Comparison of ENCODE assay signal across 23 mouse cellular contexts in genomic region chr2:104740248-104740949, GRCm38 (mm10). TPM values are rescaled to one million over a fixed set of nuclear protein-coding genes. Genes with fewer than 3 reads are reported as not detected.
DNase-seq lines count a peak whose midpoint lies in the region; ATAC-seq and TF ChIP-seq lines count a peak whose summit lies in the region.
"Had no signal": no experiment of that assay in that cellular context is flagged by ENCODE, and none has a peak within 500 bp of the region (broad histone marks: within the 10 kb centered on the region; RNA-seq: fewer than 3 reads in every experiment).

No protein-coding gene starts in this region.

- no peaks in the 10 kb centered on the region for H3K27me3 ChIP-seq in forebrain, embryonic 14.5 days (replicated peaks; ENCODE audit: control insufficient read depth, insufficient read depth, low read length)
- H3K27me3 ChIP-seq in forebrain, embryonic 11.5 days (ENCODE audit: control insufficient read depth, insufficient read depth, low read length), result peaks cover 10% of the 10 kb centered on the region
- H3K27me3 ChIP-seq in kidney, postnatal 0 days (ENCODE audit: insufficient read depth, low read length), result no peaks in the 10 kb centered on the region
- no peaks in the 10 kb centered on the region for H3K27me3 ChIP-seq in intestine, embryonic 14.5 days (replicated peaks; ENCODE audit: control insufficient read depth, insufficient read depth, low read length)
- H3K27me3 ChIP-seq: Patski had no signal

- 43% methylated on average over 7 of the region's 7 CpGs for WGBS in forebrain, embryonic 14.5 days
- 60% methylated on average over 7 of the region's 7 CpGs for WGBS in forebrain, embryonic 11.5 days
- 38% methylated on average over 7 of the region's 7 CpGs for WGBS in kidney, postnatal 0 days
- WGBS in intestine, embryonic 14.5 days, result 44% methylated on average over 7 of the region's 7 CpGs

- H3K9ac ChIP-seq in forebrain, embryonic 14.5 days (ENCODE audit: low read length), result no peak overlapping the region
- no peak overlapping the region for H3K9ac ChIP-seq in forebrain, embryonic 11.5 days (ENCODE audit: low read length)
- 0 out of 2 replicates have a peak overlapping the region, but pooled peaks have one; percentile 31 for H3K9ac ChIP-seq in kidney, postnatal 0 days (ENCODE audit: low read depth, low read length)
- H3K9ac ChIP-seq in intestine, embryonic 14.5 days (ENCODE audit: low read length), result no peak overlapping the region

- H3K36me3 ChIP-seq in forebrain, embryonic 14.5 days (ENCODE audit: control insufficient read depth, insufficient read depth, low read length), result no peaks in the 10 kb centered on the region
- no peaks in the 10 kb centered on the region for H3K36me3 ChIP-seq in forebrain, embryonic 11.5 days (ENCODE audit: control insufficient read depth, insufficient read depth, low read length)
- no peaks in the 10 kb centered on the region for H3K36me3 ChIP-seq in kidney, postnatal 0 days (ENCODE audit: insufficient read depth, low read length)
- H3K36me3 ChIP-seq in intestine, embryonic 14.5 days (ENCODE audit: control insufficient read depth, insufficient read depth, low read length), result no peaks in the 10 kb centered on the region
- H3K36me3 ChIP-seq: midbrain, embryonic 10.5 days had no signal

- H3K27ac ChIP-seq in forebrain, embryonic 14.5 days (ENCODE audit: low read depth, low read length), result no peak overlapping the region
- no peak overlapping the region for H3K27ac ChIP-seq in forebrain, embryonic 11.5 days (ENCODE audit: low read depth, low read length)
- no peak overlapping the region for H3K27ac ChIP-seq in kidney, postnatal 0 days
- no peak overlapping the region for H3K27ac ChIP-seq in intestine, embryonic 14.5 days (ENCODE audit: low read depth)
- H3K27ac ChIP-seq: layer of hippocampus, adult 2 months; midbrain, embryonic 10.5 days had no signal

- no peak for DNase-seq in forebrain, embryonic 14.5 days (ENCODE audit: low spot score)
- no peak for DNase-seq in forebrain, embryonic 11.5 days (ENCODE audit: low spot score)
- DNase-seq in kidney, postnatal 0 days (ENCODE audit: low spot score), result no peak
- no peak for DNase-seq in kidney, adult 8-10 months
- DNase-seq in intestine, embryonic 14.5 days (ENCODE audit: low spot score), result no peak
- no peak for DNase-seq in neural tube, embryonic 10.5 days (ENCODE audit: extremely low spot score, low spot score)
- no peak for DNase-seq in spleen, adult 12 weeks (ENCODE audit: low spot score)
- DNase-seq: adrenal gland, postnatal 14 days; cerebellum, adult 11-12 months; cerebellum, postnatal 25 days; lung, adult 18-20 months; right cerebral cortex, postnatal 25 days had no signal

- 0 out of 2 replicates have a peak overlapping the region, but pooled peaks have one; percentile 0 for H3K4me3 ChIP-seq in forebrain, embryonic 14.5 days (ENCODE audit: low read depth, low read length)
- no peak overlapping the region for H3K4me3 ChIP-seq in forebrain, embryonic 11.5 days (ENCODE audit: low read depth, low read length)
- H3K4me3 ChIP-seq in kidney, postnatal 0 days (replicated peaks; ENCODE audit: low read depth, low read length), result no peak overlapping the region
- peak overlapping the region; percentile 61; the same call in 1 of the 2 replicates for H3K4me3 ChIP-seq in intestine, embryonic 14.5 days (ENCODE audit: low read depth, low read length)
- H3K4me3 ChIP-seq: layer of hippocampus, adult 2 months; midbrain, embryonic 10.5 days had no signal

- peaks cover 19% of the 10 kb centered on the region for H3K4me1 ChIP-seq in forebrain, embryonic 14.5 days (ENCODE audit: control insufficient read depth, insufficient read depth, low read length)
- H3K4me1 ChIP-seq in forebrain, embryonic 11.5 days (replicated peaks; ENCODE audit: control insufficient read depth, insufficient read depth, low read length), result peaks cover 6% of the 10 kb centered on the region; the same call in 1 of the 2 replicates
- H3K4me1 ChIP-seq in kidney, postnatal 0 days (replicated peaks; ENCODE audit: insufficient read depth, low read length), result peaks cover 12% of the 10 kb centered on the region; the same call in 1 of the 2 replicates
- peaks cover 16% of the 10 kb centered on the region; the same call in 1 of the 2 replicates for H3K4me1 ChIP-seq in intestine, embryonic 14.5 days (replicated peaks; ENCODE audit: control insufficient read depth, insufficient read depth, low read length)

- no peaks in the 10 kb centered on the region for H3K9me3 ChIP-seq in forebrain, embryonic 14.5 days (replicated peaks; ENCODE audit: control insufficient read depth, low read length)
- H3K9me3 ChIP-seq in forebrain, embryonic 11.5 days (ENCODE audit: control insufficient read depth, low read length), result no peaks in the 10 kb centered on the region
- H3K9me3 ChIP-seq in kidney, postnatal 0 days (replicated peaks; ENCODE audit: low read length), result no peaks in the 10 kb centered on the region
- no peaks in the 10 kb centered on the region for H3K9me3 ChIP-seq in intestine, embryonic 14.5 days (ENCODE audit: control insufficient read depth, low read length)
- H3K9me3 ChIP-seq: midbrain, embryonic 10.5 days had no signal

- ATAC-seq in forebrain, embryonic 14.5 days, result no peak
- ATAC-seq in forebrain, embryonic 11.5 days (replicated peaks; ENCODE audit: low FRiP score), result no peak
- no peak for ATAC-seq in kidney, postnatal 0 days (replicated peaks; ENCODE audit: low FRiP score, low read depth)
- no peak for ATAC-seq in intestine, embryonic 14.5 days (replicated peaks; ENCODE audit: low FRiP score, low TSS enrichment, low read depth)
- peak; percentile 26 for ATAC-seq in megakaryocyte progenitor cell, adult 5-6 weeks (replicated peaks; ENCODE audit: poor library complexity)
- ATAC-seq: activated CD4-positive, CD25-positive, alpha-beta regulatory T cell, adult 4 months; Patski had no signal

- TF ChIP-seq CTCF in kidney, postnatal 0 days (IDR thresholded peaks at IDR 0.05; ENCODE audit: low read depth), result no peak

- H3K4me2 ChIP-seq in forebrain, embryonic 14.5 days (ENCODE audit: low read length), result peak overlapping the region; percentile 99; the same call in 1 of the 2 replicates
- H3K4me2 ChIP-seq in forebrain, embryonic 11.5 days (ENCODE audit: low read depth, low read length, severe bottlenecking), result no peak overlapping the region
- H3K4me2 ChIP-seq in kidney, postnatal 0 days (ENCODE audit: low read length), result peak overlapping the region; percentile 87
- peak overlapping the region; percentile 70; the same call in 1 of the 2 replicates for H3K4me2 ChIP-seq in intestine, embryonic 14.5 days (ENCODE audit: low read length)

RNA-seq across cellular contexts. Expression of gene Depdc7, which starts 2.3 kb away (rescaled TPM):
- polyA plus RNA-seq in forebrain, embryonic 14.5 days (2014; fragmentation: Nextera tagmentation; extraction: Ambion mirVana), result 3.6 and 3.8 TPM in 2 replicates
- 4.0 and 5.5 TPM in 2 replicates for polyA plus RNA-seq in forebrain, embryonic 11.5 days (2014; fragmentation: Nextera tagmentation; extraction: Ambion mirVana)
- polyA plus RNA-seq in kidney, postnatal 0 days (2015; fragmentation: Nextera tagmentation; extraction: Ambion mirVana), result 27.5 and 27.6 TPM in 2 replicates
- 17.8 and 19.5 TPM in 2 replicates for polyA plus RNA-seq in intestine, embryonic 14.5 days (2014; fragmentation: Nextera tagmentation; extraction: Ambion mirVana)
- 4.5 and 5.4 TPM in 2 replicates for total RNA-seq in megakaryocyte progenitor cell, adult 5-6 weeks (2015)
- total RNA-seq in megakaryocyte progenitor cell, adult 5-6 weeks (2017), result 4.1 and 4.8 TPM in 2 replicates
- polyA plus RNA-seq: activated CD4-positive, CD25-positive, alpha-beta regulatory T cell, adult 4 months had no signal

RNA-seq across cellular contexts. Expression of gene Pin1rt1, which starts 24.2 kb away (rescaled TPM):
- not detected in 2 replicates for polyA plus RNA-seq in forebrain, embryonic 14.5 days (2014; fragmentation: Nextera tagmentation; extraction: Ambion mirVana)
- polyA plus RNA-seq in forebrain, embryonic 11.5 days (2014; fragmentation: Nextera tagmentation; extraction: Ambion mirVana), result not detected in 2 replicates
- polyA plus RNA-seq in kidney, postnatal 0 days (2015; fragmentation: Nextera tagmentation; extraction: Ambion mirVana), result not detected in 2 replicates
- 0.15 and 0.20 TPM in 2 replicates for polyA plus RNA-seq in intestine, embryonic 14.5 days (2014; fragmentation: Nextera tagmentation; extraction: Ambion mirVana)
- not detected in 2 replicates for total RNA-seq in megakaryocyte progenitor cell, adult 5-6 weeks (2015)
- not detected in 2 replicates for total RNA-seq in megakaryocyte progenitor cell, adult 5-6 weeks (2017)
- total RNA-seq: adrenal gland, postnatal 14 days; gastrocnemius, postnatal 4 days; hematopoietic stem cell, adult 5-6 weeks; layer of hippocampus, adult 2 months; left cerebral cortex, postnatal 36 days; monocyte, adult 5-6 weeks had no signal
- polyA plus RNA-seq: activated CD4-positive, CD25-positive, alpha-beta regulatory T cell, adult 4 months; C2C12; heart, embryonic 14.5 days; midbrain, embryonic 10.5 days had no signal

RNA-seq across cellular contexts. Expression of gene Tcp11l1, which starts 28.4 kb away (rescaled TPM):
- polyA plus RNA-seq in forebrain, embryonic 14.5 days (2014; fragmentation: Nextera tagmentation; extraction: Ambion mirVana), result 43.8 and 52.7 TPM in 2 replicates
- polyA plus RNA-seq in forebrain, embryonic 11.5 days (2014; fragmentation: Nextera tagmentation; extraction: Ambion mirVana), result 64.9 and 68.2 TPM in 2 replicates
- polyA plus RNA-seq in kidney, postnatal 0 days (2015; fragmentation: Nextera tagmentation; extraction: Ambion mirVana), result 35.3 and 37.8 TPM in 2 replicates
- polyA plus RNA-seq in intestine, embryonic 14.5 days (2014; fragmentation: Nextera tagmentation; extraction: Ambion mirVana), result 52.6 and 55.7 TPM in 2 replicates
- 15.3 and 15.8 TPM in 2 replicates for total RNA-seq in megakaryocyte progenitor cell, adult 5-6 weeks (2015)
- 9.0 and 10.8 TPM in 2 replicates for total RNA-seq in megakaryocyte progenitor cell, adult 5-6 weeks (2017)

Comparison
In these comparisons a context has a peak if more than half of its experiments do, and no peak if none do; other contexts are left out.
1. H3K4me3 ChIP-seq: peak in forebrain, embryonic 14.5 days (single experiment) and intestine, embryonic 14.5 days (single experiment); none in forebrain, embryonic 11.5 days (single experiment) and kidney, postnatal 0 days (single experiment).